Mouse (Mus musculus) testis, adult 2 months (tissue): ENCODE data around the gene Mcoln2.

ENCODE experiments used
- CTCF ChIP-seq: fragments of 200-500 bp; IDR thresholded peaks from 2 replicates; pipeline ENCODE4 v1.5.1; 2012; ENCODE audit warnings: low read depth, mild to moderate bottlenecking, inconsistent platforms, low read length, moderate library complexity; ENCODE audit not compliant: control insufficient read depth, insufficient read depth, insufficient replicate concordance
- POLR2A ChIP-seq: fragments of 200-500 bp; IDR thresholded peaks from 2 replicates; pipeline ENCODE4 v1.6.1; 2012; ENCODE audit warnings: low read depth, mild to moderate bottlenecking, inconsistent platforms, low read length, moderate library complexity; ENCODE audit not compliant: control insufficient read depth

DNA sequence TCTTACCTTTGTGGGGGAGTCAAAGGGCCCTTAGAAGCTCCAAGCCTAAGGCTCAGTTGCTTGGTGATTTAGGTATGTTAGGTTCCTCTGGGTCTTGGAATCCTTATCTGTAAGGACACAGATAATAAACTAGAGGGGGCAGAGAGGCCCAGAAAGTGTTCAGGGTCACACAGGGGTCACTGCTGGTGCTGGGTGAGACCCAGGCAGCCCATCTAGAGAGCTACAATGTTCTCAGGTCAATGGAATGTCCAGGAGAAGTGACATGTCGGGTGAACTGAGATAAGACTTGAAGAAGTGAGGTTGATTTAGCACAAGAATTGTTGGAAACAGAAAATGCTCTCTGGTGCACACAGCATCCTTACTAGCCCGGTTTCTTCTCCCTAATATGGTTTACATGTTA lies 54.7 kb downstream of the Mcoln2 start:
- TF ChIP-seq CTCF (no peak), POLR2A (no peak)
